Mouse (Mus musculus): Measurements from ENCODE around the gene Osbp2. TPM values are rescaled to one million over a fixed set of nuclear protein-coding genes. Genes with fewer than 3 reads are reported as not detected.

Osbp2 gene
- polyA plus RNA-seq, 1 experiment from 2014 or later: 1.4 TPM

- Histone ChIP-seq H3K27ac (replicated peaks) (no peak overlapping the region), H3K36me3 (no peaks in the 10 kb centered on the region), H3K4me3 (no peak overlapping the region), H3K9me3 (replicated peaks) (peaks cover 4% of the 10 kb centered on the region; the same call in 1 of the 2 replicates), H3K27me3 (ENCODE audit: low read depth, poor library complexity, severe bottlenecking) (no peaks in the 10 kb centered on the region), H3K4me1 (no peaks in the 10 kb centered on the region)
- WGBS: 33% methylated on average over 1 of the region's 1 CpGs
- no peak for DNase-seq (ENCODE audit: low spot score)
Observed at GRCm38 (mm10) chr11:3802057-3802456, 61.6 kb downstream of the Osbp2 start.

- 90% methylated on average over 6 of the region's 6 CpGs for WGBS
- no peak for DNase-seq (ENCODE audit: low spot score)
- Histone ChIP-seq H3K36me3 (no peaks in the 10 kb centered on the region), H3K27ac (replicated peaks) (no peak overlapping the region), H3K4me1 (no peaks in the 10 kb centered on the region), H3K27me3 (ENCODE audit: low read depth, poor library complexity, severe bottlenecking) (no peaks in the 10 kb centered on the region), H3K4me3 (no peak overlapping the region), H3K9me3 (replicated peaks) (peaks cover 3% of the 10 kb centered on the region; the same call in 1 of the 2 replicates)
Observed at GRCm38 (mm10) chr11:3797631-3798215, 66.0 kb downstream of the Osbp2 start.

- Histone ChIP-seq H3K27me3 (ENCODE audit: low read depth, poor library complexity, severe bottlenecking) (no peaks in the 10 kb centered on the region), H3K4me1 (no peaks in the 10 kb centered on the region), H3K27ac (replicated peaks) (no peak overlapping the region), H3K4me3 (no peak overlapping the region), H3K9me3 (replicated peaks) (peaks cover 3% of the 10 kb centered on the region; the same call in 1 of the 2 replicates), H3K36me3 (no peaks in the 10 kb centered on the region)
- DNase-seq (ENCODE audit: low spot score): no peak
Observed at GRCm38 (mm10) chr11:3790736-3791135, 73.0 kb downstream of the Osbp2 start.

GRCm38 (mm10) chr11:3789919-3790318, 73.8 kb downstream of the Osbp2 start:
- Histone ChIP-seq H3K27ac (replicated peaks) (no peak overlapping the region), H3K4me1 (no peaks in the 10 kb centered on the region), H3K36me3 (no peaks in the 10 kb centered on the region), H3K9me3 (replicated peaks) (peaks cover 3% of the 10 kb centered on the region; the same call in 1 of the 2 replicates), H3K4me3 (no peak overlapping the region), H3K27me3 (ENCODE audit: low read depth, poor library complexity, severe bottlenecking) (no peaks in the 10 kb centered on the region)
- DNase-seq (ENCODE audit: low spot score): no peak
- 69% methylated on average over 3 of the region's 3 CpGs for WGBS

GRCm38 (mm10) chr11:3786564-3786963, 77.1 kb downstream of the Osbp2 start:
- H3K27ac ChIP-seq (replicated peaks): no peak overlapping the region
- H3K36me3 ChIP-seq: no peaks in the 10 kb centered on the region
- 34% methylated on average over 6 of the region's 6 CpGs for WGBS
- H3K4me1 ChIP-seq: no peaks in the 10 kb centered on the region
- no peaks in the 10 kb centered on the region for H3K27me3 ChIP-seq (ENCODE audit: low read depth, poor library complexity, severe bottlenecking)
- H3K9me3 ChIP-seq (replicated peaks): no peaks in the 10 kb centered on the region
- H3K4me3 ChIP-seq: no peak overlapping the region
- DNase-seq (ENCODE audit: low spot score): peak; percentile 87

GRCm38 (mm10) chr11:3775263-3775644, 88.4 kb downstream of the Osbp2 start:
- Histone ChIP-seq H3K27me3 (ENCODE audit: low read depth, poor library complexity, severe bottlenecking) (peaks cover 47% of the 10 kb centered on the region), H3K4me3 (peak overlapping the region; percentile 65; the same call in 1 of the 2 replicates), H3K27ac (replicated peaks) (no peak overlapping the region), H3K4me1 (peaks cover 22% of the 10 kb centered on the region), H3K9me3 (replicated peaks) (no peaks in the 10 kb centered on the region), H3K36me3 (no peaks in the 10 kb centered on the region)
- WGBS: 47% methylated on average over 4 of the region's 4 CpGs
- no peak for DNase-seq (ENCODE audit: low spot score)

GRCm38 (mm10) chr11:3774463-3775262, 89.0 kb downstream of the Osbp2 start:
- Histone ChIP-seq H3K9me3 (replicated peaks) (no peaks in the 10 kb centered on the region), H3K27me3 (ENCODE audit: low read depth, poor library complexity, severe bottlenecking) (peaks cover 47% of the 10 kb centered on the region)

GRCm38 (mm10) chr11:3773782-3774462, 89.8 kb downstream of the Osbp2 start:
- DNase-seq (ENCODE audit: low spot score): no peak
- WGBS: 38% methylated on average over 6 of the region's 6 CpGs
- Histone ChIP-seq H3K27ac (replicated peaks) (peak overlapping the region; percentile 78), H3K27me3 (ENCODE audit: low read depth, poor library complexity, severe bottlenecking) (peaks cover 47% of the 10 kb centered on the region), H3K4me1 (peaks cover 22% of the 10 kb centered on the region), H3K4me3 (peak overlapping the region; percentile 65), H3K9me3 (replicated peaks) (no peaks in the 10 kb centered on the region), H3K36me3 (no peaks in the 10 kb centered on the region)

More at GRCm38 (mm10) chr11:3774463-3775262, 89.0 kb downstream of the Osbp2 start:
- peak overlapping the region; percentile 65 for H3K4me3 ChIP-seq
- peak overlapping the region; percentile 78 for H3K27ac ChIP-seq (replicated peaks)
- no peaks in the 10 kb centered on the region for H3K36me3 ChIP-seq
- peaks cover 22% of the 10 kb centered on the region for H3K4me1 ChIP-seq
- DNase-seq (ENCODE audit: low spot score): peak; percentile 57
- 2% methylated on average over 56 of the region's 56 CpGs for WGBS

GRCm38 (mm10) chr11:3773136-3773535, 90.6 kb downstream of the Osbp2 start:
- Histone ChIP-seq H3K4me3 (no peak overlapping the region), H3K4me1 (peaks cover 22% of the 10 kb centered on the region), H3K36me3 (no peaks in the 10 kb centered on the region), H3K27ac (replicated peaks) (no peak overlapping the region), H3K27me3 (ENCODE audit: low read depth, poor library complexity, severe bottlenecking) (peaks cover 47% of the 10 kb centered on the region), H3K9me3 (replicated peaks) (no peaks in the 10 kb centered on the region)
- 84% methylated on average over 8 of the region's 8 CpGs for WGBS
- DNase-seq (ENCODE audit: low spot score): no peak

- H3K27ac ChIP-seq (replicated peaks): no peak overlapping the region
- DNase-seq (ENCODE audit: low spot score): no peak
Observed at GRCm38 (mm10) chr11:3771348-3771747, 92.4 kb downstream of the Osbp2 start.

GRCm38 (mm10) chr11:3767830-3768229, 95.9 kb downstream of the Osbp2 start:
- Histone ChIP-seq H3K4me3 (no peak overlapping the region), H3K27ac (replicated peaks) (no peak overlapping the region), H3K4me1 (peaks cover 5% of the 10 kb centered on the region; the same call in 1 of the 2 replicates), H3K27me3 (ENCODE audit: low read depth, poor library complexity, severe bottlenecking) (peaks cover 27% of the 10 kb centered on the region), H3K9me3 (replicated peaks) (no peaks in the 10 kb centered on the region), H3K36me3 (no peaks in the 10 kb centered on the region)
- no peak for DNase-seq (ENCODE audit: low spot score)
- WGBS: 93% methylated on average over 5 of the region's 5 CpGs

More at GRCm38 (mm10) chr11:3771348-3771747, 92.4 kb downstream of the Osbp2 start:
- Histone ChIP-seq H3K9me3 (replicated peaks) (no peaks in the 10 kb centered on the region), H3K4me1 (peaks cover 22% of the 10 kb centered on the region), H3K36me3 (no peaks in the 10 kb centered on the region), H3K27me3 (ENCODE audit: low read depth, poor library complexity, severe bottlenecking) (peaks cover 41% of the 10 kb centered on the region), H3K4me3 (no peak overlapping the region)
- WGBS: 61% methylated on average over 6 of the region's 6 CpGs

GRCm38 (mm10) chr11:3766964-3767363, 96.7 kb downstream of the Osbp2 start:
- no peaks in the 10 kb centered on the region for H3K36me3 ChIP-seq
- H3K4me1 ChIP-seq: peaks cover 10% of the 10 kb centered on the region
- no peak overlapping the region for H3K27ac ChIP-seq (replicated peaks)
- no peaks in the 10 kb centered on the region for H3K9me3 ChIP-seq (replicated peaks)
- 84% methylated on average over 8 of the region's 8 CpGs for WGBS
- H3K27me3 ChIP-seq (ENCODE audit: low read depth, poor library complexity, severe bottlenecking): peaks cover 32% of the 10 kb centered on the region
- no peak overlapping the region for H3K4me3 ChIP-seq
- DNase-seq (ENCODE audit: low spot score): no peak

Measured in midbrain, embryonic 10.5 days (tissue).